Mouse (Mus musculus): ENCODE measurements around the gene Cstb. TPM values are rescaled to one million over a fixed set of nuclear protein-coding genes. Genes with fewer than 3 reads are reported as not detected.
A peak's percentile ranks its signal among the peaks of the same experiment; 100 is the strongest.

The Cstb gene
- polyA plus RNA-seq, 1 experiment from 2014 or later = 675 TPM

GRCm38 (mm10) chr10:78470582-78471313, 45.3 kb downstream of the Cstb start:
- no peaks in the 10 kb centered on the region for H3K9me3 ChIP-seq (ENCODE audit: control insufficient read depth, low read length)
- no peak overlapping the region for H3K4me2 ChIP-seq (replicated peaks; ENCODE audit: low read depth)
- TF ChIP-seq CTCF (IDR thresholded peaks at IDR 0.05; ENCODE audit: low read depth) (no peak), EP300 (optimal IDR thresholded peaks at IDR 0.05) (no peak)
- H3K36me3 ChIP-seq (ENCODE audit: control insufficient read depth, insufficient read depth, low read length) = no peaks in the 10 kb centered on the region
- H3K4me3 ChIP-seq (ENCODE audit: low read depth, low read length) = no peak overlapping the region
- WGBS = 42% methylated on average over 15 of the region's 15 CpGs
- no peak overlapping the region; the same call in 1 of the 2 replicates for H3K27ac ChIP-seq (replicated peaks)
- no peaks in the 10 kb centered on the region for H3K4me1 ChIP-seq (replicated peaks; ENCODE audit: control insufficient read depth, insufficient read depth)
- H3K9ac ChIP-seq (ENCODE audit: low read length) = no peak overlapping the region
- peak; percentile 76 for ATAC-seq (ENCODE audit: low FRiP score, low TSS enrichment)
- peak; percentile 36 for DNase-seq (ENCODE audit: low spot score)
- no peaks in the 10 kb centered on the region for H3K27me3 ChIP-seq (ENCODE audit: control insufficient read depth, insufficient read depth, low read length)

DNA sequence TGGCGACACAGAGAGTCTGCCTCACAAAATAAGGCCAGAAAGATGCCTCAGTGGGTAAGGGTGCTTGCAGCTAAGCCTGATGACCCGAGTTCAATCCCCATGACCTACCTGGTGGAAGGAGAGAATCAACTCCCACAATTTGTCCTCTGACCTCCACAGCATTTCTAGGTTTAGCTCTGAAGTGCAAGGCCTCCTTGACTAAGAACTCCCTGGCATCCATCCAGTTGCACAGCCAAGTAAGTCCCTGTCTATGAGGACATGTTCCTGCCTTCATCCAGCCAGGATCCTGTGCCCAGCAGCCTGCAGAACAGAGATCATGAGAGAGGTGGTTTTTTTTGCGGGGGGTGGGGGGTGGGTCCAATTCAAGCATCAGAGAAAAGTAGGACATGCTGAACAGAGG, 46.6 kb downstream of the Cstb start:
- H3K4me2 ChIP-seq (replicated peaks; ENCODE audit: low read depth) = no peak overlapping the region
- 78% methylated on average over 3 of the region's 3 CpGs for WGBS
- H3K27ac ChIP-seq (replicated peaks) = no peak overlapping the region
- TF ChIP-seq EP300 (optimal IDR thresholded peaks at IDR 0.05) = no peak
- TF ChIP-seq CTCF (IDR thresholded peaks at IDR 0.05; ENCODE audit: low read depth) = no peak
- no peak for DNase-seq (ENCODE audit: low spot score)
- no peaks in the 10 kb centered on the region for H3K27me3 ChIP-seq (ENCODE audit: control insufficient read depth, insufficient read depth, low read length)
- no peak overlapping the region for H3K9ac ChIP-seq (ENCODE audit: low read length)
- no peak overlapping the region for H3K4me3 ChIP-seq (ENCODE audit: low read depth, low read length)
- ATAC-seq (ENCODE audit: low FRiP score, low TSS enrichment) = no peak
- H3K4me1 ChIP-seq (replicated peaks; ENCODE audit: control insufficient read depth, insufficient read depth) = no peaks in the 10 kb centered on the region
- no peaks in the 10 kb centered on the region for H3K36me3 ChIP-seq (ENCODE audit: control insufficient read depth, insufficient read depth, low read length)
- no peaks in the 10 kb centered on the region for H3K9me3 ChIP-seq (ENCODE audit: control insufficient read depth, low read length)

DNA sequence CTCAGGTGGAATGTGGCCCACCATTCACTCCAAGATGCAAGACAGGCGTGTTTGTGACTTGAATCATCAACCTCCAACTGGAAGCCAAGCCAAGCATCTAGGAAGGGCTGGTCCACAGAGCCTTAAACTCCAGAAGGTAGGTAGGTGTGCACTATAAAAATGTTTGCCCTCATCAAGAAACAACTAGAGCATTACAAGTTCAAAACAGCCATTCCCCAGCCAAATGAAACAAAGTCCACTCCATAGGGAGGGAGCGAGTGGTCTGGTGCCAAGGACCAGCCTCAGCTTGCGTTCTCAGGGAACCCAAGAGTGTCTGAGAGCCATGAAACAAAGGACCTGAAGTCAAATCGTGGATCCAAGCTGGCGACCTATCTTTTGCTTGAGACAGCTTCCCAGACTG, 48.0 kb downstream of the Cstb start:
- WGBS = 53% methylated on average over 5 of the region's 5 CpGs
- Histone ChIP-seq H3K9ac (ENCODE audit: low read length) (no peak overlapping the region), H3K36me3 (ENCODE audit: control insufficient read depth, insufficient read depth, low read length) (no peaks in the 10 kb centered on the region), H3K27ac (replicated peaks) (no peak overlapping the region), H3K4me2 (replicated peaks; ENCODE audit: low read depth) (no peak overlapping the region), H3K4me1 (replicated peaks; ENCODE audit: control insufficient read depth, insufficient read depth) (no peaks in the 10 kb centered on the region), H3K4me3 (ENCODE audit: low read depth, low read length) (no peak overlapping the region), H3K9me3 (ENCODE audit: control insufficient read depth, low read length) (no peaks in the 10 kb centered on the region), H3K27me3 (ENCODE audit: control insufficient read depth, insufficient read depth, low read length) (no peaks in the 10 kb centered on the region)
- DNase-seq (ENCODE audit: low spot score) (no peak), ATAC-seq (ENCODE audit: low FRiP score, low TSS enrichment) (no peak)
- no peak for TF ChIP-seq EP300 (optimal IDR thresholded peaks at IDR 0.05)
- TF ChIP-seq CTCF (IDR thresholded peaks at IDR 0.05; ENCODE audit: low read depth) = no peak

GRCm38 (mm10) chr10:78474759-78475158, 49.3 kb downstream of the Cstb start:
- 69% methylated on average over 8 of the region's 8 CpGs for WGBS
- no peaks in the 10 kb centered on the region for H3K27me3 ChIP-seq (ENCODE audit: control insufficient read depth, insufficient read depth, low read length)
- H3K27ac ChIP-seq (replicated peaks) = no peak overlapping the region
- H3K4me1 ChIP-seq (replicated peaks; ENCODE audit: control insufficient read depth, insufficient read depth) = no peaks in the 10 kb centered on the region
- no peak overlapping the region for H3K9ac ChIP-seq (ENCODE audit: low read length)
- no peak for ATAC-seq (ENCODE audit: low FRiP score, low TSS enrichment)
- no peaks in the 10 kb centered on the region for H3K9me3 ChIP-seq (ENCODE audit: control insufficient read depth, low read length)
- no peak overlapping the region for H3K4me3 ChIP-seq (ENCODE audit: low read depth, low read length)
- TF ChIP-seq EP300 (optimal IDR thresholded peaks at IDR 0.05) = no peak
- TF ChIP-seq CTCF (IDR thresholded peaks at IDR 0.05; ENCODE audit: low read depth) = no peak
- no peaks in the 10 kb centered on the region for H3K36me3 ChIP-seq (ENCODE audit: control insufficient read depth, insufficient read depth, low read length)
- DNase-seq (ENCODE audit: low spot score) = no peak
- no peak overlapping the region for H3K4me2 ChIP-seq (replicated peaks; ENCODE audit: low read depth)

DNA sequence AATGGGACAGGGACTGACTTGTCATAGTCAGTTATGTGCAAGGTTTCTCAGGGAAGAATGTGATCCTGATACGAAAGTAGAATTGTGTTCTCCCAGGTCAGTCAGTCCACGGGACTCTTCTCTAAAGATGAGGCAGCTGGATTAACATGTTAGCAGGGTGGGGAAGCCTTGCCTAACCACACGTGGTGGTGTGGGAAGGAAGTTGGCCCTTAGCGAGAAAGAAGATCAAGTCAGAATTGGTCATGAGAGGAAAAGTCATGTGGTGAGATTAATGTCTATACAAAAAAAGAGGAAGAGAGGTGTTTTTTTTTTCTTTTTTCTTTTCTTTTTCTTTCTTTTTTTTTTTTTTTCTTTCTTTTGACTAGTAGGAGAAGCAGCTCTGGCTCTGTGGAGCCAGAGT, 51.4 kb downstream of the Cstb start:
- ATAC-seq (ENCODE audit: low FRiP score, low TSS enrichment) = no peak
- H3K4me1 ChIP-seq (replicated peaks; ENCODE audit: control insufficient read depth, insufficient read depth) = no peaks in the 10 kb centered on the region
- no peak overlapping the region for H3K4me3 ChIP-seq (ENCODE audit: low read depth, low read length)
- DNase-seq (ENCODE audit: low spot score) = no peak
- 59% methylated on average over 4 of the region's 4 CpGs for WGBS
- no peak overlapping the region for H3K27ac ChIP-seq (replicated peaks)
- H3K4me2 ChIP-seq (replicated peaks; ENCODE audit: low read depth) = no peak overlapping the region
- H3K9me3 ChIP-seq (ENCODE audit: control insufficient read depth, low read length) = no peaks in the 10 kb centered on the region
- H3K9ac ChIP-seq (ENCODE audit: low read length) = no peak overlapping the region
- no peaks in the 10 kb centered on the region for H3K36me3 ChIP-seq (ENCODE audit: control insufficient read depth, insufficient read depth, low read length)
- no peak for TF ChIP-seq CTCF (IDR thresholded peaks at IDR 0.05; ENCODE audit: low read depth)
- no peak for TF ChIP-seq EP300 (optimal IDR thresholded peaks at IDR 0.05)
- no peaks in the 10 kb centered on the region for H3K27me3 ChIP-seq (ENCODE audit: control insufficient read depth, insufficient read depth, low read length)

Small RNA genes lying within 50 kb of the gene (microRNA-seq; reads per million reads assigned to microRNA genes)
- gene Mir6410 = not detected
- not detected for gene Mir6907
- not detected for gene Mir6908

Other genes starting within 250 kb of the Cstb start
- gene Pwp2, start 240.5 kb upstream of the Cstb start, polyA plus RNA-seq (2015; fragmentation: Nextera tagmentation; extraction: Ambion mirVana) = 6.2 and 7.1 TPM in 2 replicates
- gene Trappc10, start 181.0 kb upstream of the Cstb start, polyA plus RNA-seq (2015; fragmentation: Nextera tagmentation; extraction: Ambion mirVana) = 14.7 and 17.8 TPM in 2 replicates
- gene Agpat3, start 73.2 kb upstream of the Cstb start, polyA plus RNA-seq (2015; fragmentation: Nextera tagmentation; extraction: Ambion mirVana) = 69.9 and 71.5 TPM in 2 replicates
- 148 TPM in 2 replicates for gene Rrp1, start 12.6 kb upstream of the Cstb start, polyA plus RNA-seq (2015; fragmentation: Nextera tagmentation; extraction: Ambion mirVana)
- 5.3 and 5.6 TPM in 2 replicates for gene Pdxk, start 39.3 kb downstream of the Cstb start, polyA plus RNA-seq (2015; fragmentation: Nextera tagmentation; extraction: Ambion mirVana)
- gene Olfr1358, start 91.8 kb downstream of the Cstb start, polyA plus RNA-seq (2015; fragmentation: Nextera tagmentation; extraction: Ambion mirVana) = not detected in 2 replicates
- gene Ilvbl, start 148.7 kb downstream of the Cstb start, polyA plus RNA-seq (2015; fragmentation: Nextera tagmentation; extraction: Ambion mirVana) = 60.6 and 62.3 TPM in 2 replicates
- gene Syde1, start 166.3 kb downstream of the Cstb start, polyA plus RNA-seq (2015; fragmentation: Nextera tagmentation; extraction: Ambion mirVana) = 5.8 and 7.2 TPM in 2 replicates
- not detected in 2 replicates for gene Olfr1357, start 192.4 kb downstream of the Cstb start, polyA plus RNA-seq (2015; fragmentation: Nextera tagmentation; extraction: Ambion mirVana)

All from stomach, postnatal 0 days (tissue).